Mouse (Mus musculus): ENCODE measurements at regions not wholly inside any gene's neighbourhood (a gene's known extent, or its start where the extent isn't known, plus 50 kb on each side); places are given as distances from the start of the nearest gene placed in this dataset.

GRCm38 (mm10) chr2:106454310-106454974 lies 238.6 kb upstream of the Mpped2 start:
- TF ChIP-seq CTCF (IDR thresholded peaks at IDR 0.05; ENCODE audit: extremely low read depth, insufficient read length, insufficient replicate concordance, low read depth, low read length) (no peak), POLR2A (IDR thresholded peaks at IDR 0.05; ENCODE audit: low read depth, low read length) (no peak)
